Mouse (Mus musculus): ENCODE results near the gene Sel1l3. TPM values are rescaled to one million over a fixed set of nuclear protein-coding genes. Genes with fewer than 3 reads are reported as not detected.

Sel1l3 gene
- polyA plus RNA-seq, 1 experiment from 2014 or later = 2.7 TPM

DNA sequence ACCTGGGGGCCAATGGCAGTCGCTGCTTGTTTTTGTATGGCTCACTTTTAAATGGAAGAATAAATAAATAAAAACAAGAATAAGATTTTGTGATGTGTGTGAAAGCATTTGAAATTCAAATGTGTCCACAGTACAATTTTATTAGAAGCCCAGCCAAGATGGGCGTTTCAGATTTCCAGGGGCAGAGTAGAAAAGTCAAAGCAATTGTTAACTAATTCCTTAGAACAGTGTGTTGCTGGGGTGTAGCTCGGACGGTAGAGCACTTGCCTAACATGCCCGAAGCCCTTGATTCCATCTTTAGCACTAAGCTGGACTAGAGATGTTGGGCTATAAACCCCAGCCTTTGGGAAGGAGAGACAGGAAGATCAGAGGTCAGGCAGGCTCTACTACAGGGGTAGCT, 102.7 kb downstream of the Sel1l3 start:
- DNase-seq (ENCODE audit: low spot score) = no peak
- WGBS = 79% methylated on average over 5 of the region's 5 CpGs
- Histone ChIP-seq H3K27ac (ENCODE audit: low read depth, low read length) (no peak overlapping the region), H3K4me2 (replicated peaks; ENCODE audit: low read depth, low read length) (no peak overlapping the region), H3K9ac (ENCODE audit: low read depth, low read length) (no peak overlapping the region), H3K27me3 (ENCODE audit: control insufficient read depth, insufficient read depth, low read length) (no peaks in the 10 kb centered on the region), H3K4me3 (ENCODE audit: low read depth, low read length) (no peak overlapping the region), H3K9me3 (ENCODE audit: control insufficient read depth, low read length) (no peaks in the 10 kb centered on the region), H3K36me3 (ENCODE audit: control insufficient read depth, insufficient read depth, low read length) (no peaks in the 10 kb centered on the region), H3K4me1 (replicated peaks; ENCODE audit: control insufficient read depth, insufficient read depth, low read length) (no peaks in the 10 kb centered on the region)
- ATAC-seq (ENCODE audit: low FRiP score) = no peak

GRCm38 (mm10) chr5:53110225-53110624, 103.5 kb downstream of the Sel1l3 start:
- no peak overlapping the region for H3K9ac ChIP-seq (ENCODE audit: low read depth, low read length)
- WGBS = 68% methylated on average over 4 of the region's 4 CpGs
- no peaks in the 10 kb centered on the region for H3K27me3 ChIP-seq (ENCODE audit: control insufficient read depth, insufficient read depth, low read length)
- no peaks in the 10 kb centered on the region for H3K36me3 ChIP-seq (ENCODE audit: control insufficient read depth, insufficient read depth, low read length)
- no peak overlapping the region for H3K4me3 ChIP-seq (ENCODE audit: low read depth, low read length)
- DNase-seq (ENCODE audit: low spot score) (no peak), ATAC-seq (ENCODE audit: low FRiP score) (no peak)
- H3K9me3 ChIP-seq (ENCODE audit: control insufficient read depth, low read length) = no peaks in the 10 kb centered on the region
- H3K4me1 ChIP-seq (replicated peaks; ENCODE audit: control insufficient read depth, insufficient read depth, low read length) = no peaks in the 10 kb centered on the region
- H3K4me2 ChIP-seq (replicated peaks; ENCODE audit: low read depth, low read length) = no peak overlapping the region
- H3K27ac ChIP-seq (ENCODE audit: low read depth, low read length) = no peak overlapping the region

- Histone ChIP-seq H3K27me3 (ENCODE audit: control insufficient read depth, insufficient read depth, low read length) (no peaks in the 10 kb centered on the region), H3K27ac (ENCODE audit: low read depth, low read length) (no peak overlapping the region), H3K4me3 (ENCODE audit: low read depth, low read length) (no peak overlapping the region), H3K4me1 (replicated peaks; ENCODE audit: control insufficient read depth, insufficient read depth, low read length) (no peaks in the 10 kb centered on the region), H3K36me3 (ENCODE audit: control insufficient read depth, insufficient read depth, low read length) (no peaks in the 10 kb centered on the region), H3K9ac (ENCODE audit: low read depth, low read length) (no peak overlapping the region), H3K9me3 (ENCODE audit: control insufficient read depth, low read length) (no peaks in the 10 kb centered on the region), H3K4me2 (replicated peaks; ENCODE audit: low read depth, low read length) (no peak overlapping the region)
- DNase-seq (ENCODE audit: low spot score) = no peak
- no peak for ATAC-seq (ENCODE audit: low FRiP score)
- WGBS = 90% methylated on average over 1 of the region's 1 CpGs
Measured at GRCm38 (mm10) chr5:53108668-53109067, 105.1 kb downstream of the Sel1l3 start.

GRCm38 (mm10) chr5:53108026-53108425, 105.7 kb downstream of the Sel1l3 start:
- H3K27ac ChIP-seq (ENCODE audit: low read depth, low read length) = no peak overlapping the region
- no peak for DNase-seq (ENCODE audit: low spot score)
- ATAC-seq (ENCODE audit: low FRiP score) = no peak
- H3K4me2 ChIP-seq (replicated peaks; ENCODE audit: low read depth, low read length) = no peak overlapping the region
- no peaks in the 10 kb centered on the region for H3K27me3 ChIP-seq (ENCODE audit: control insufficient read depth, insufficient read depth, low read length)
- H3K4me3 ChIP-seq (ENCODE audit: low read depth, low read length) = no peak overlapping the region
- 83% methylated on average over 9 of the region's 9 CpGs for WGBS
- H3K36me3 ChIP-seq (ENCODE audit: control insufficient read depth, insufficient read depth, low read length) = no peaks in the 10 kb centered on the region
- no peaks in the 10 kb centered on the region for H3K4me1 ChIP-seq (replicated peaks; ENCODE audit: control insufficient read depth, insufficient read depth, low read length)
- no peaks in the 10 kb centered on the region for H3K9me3 ChIP-seq (ENCODE audit: control insufficient read depth, low read length)
- H3K9ac ChIP-seq (ENCODE audit: low read depth, low read length) = no peak overlapping the region

DNA sequence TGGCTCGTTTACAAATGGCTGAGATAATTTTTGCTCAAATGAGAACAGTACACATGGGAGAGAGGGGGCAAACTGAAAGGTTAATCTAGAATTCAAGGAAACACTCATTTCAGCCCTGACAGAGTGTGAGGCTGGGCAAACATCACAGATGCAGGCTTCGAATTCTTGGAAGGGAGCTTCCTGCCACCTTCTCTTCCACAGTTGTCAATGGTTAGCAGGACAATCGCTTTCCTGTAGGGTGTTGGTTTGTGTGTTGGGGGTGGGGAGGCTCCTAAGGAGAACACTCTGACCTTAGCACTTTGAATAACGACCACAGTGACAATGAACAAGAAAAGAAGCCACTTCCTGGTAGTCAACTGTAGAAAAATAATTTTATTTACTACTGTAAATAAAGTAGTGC, 107.0 kb downstream of the Sel1l3 start:
- Histone ChIP-seq H3K9me3 (ENCODE audit: control insufficient read depth, low read length) (no peaks in the 10 kb centered on the region), H3K9ac (ENCODE audit: low read depth, low read length) (no peak overlapping the region), H3K4me3 (ENCODE audit: low read depth, low read length) (no peak overlapping the region), H3K27ac (ENCODE audit: low read depth, low read length) (no peak overlapping the region), H3K4me1 (replicated peaks; ENCODE audit: control insufficient read depth, insufficient read depth, low read length) (no peaks in the 10 kb centered on the region), H3K27me3 (ENCODE audit: control insufficient read depth, insufficient read depth, low read length) (no peaks in the 10 kb centered on the region), H3K36me3 (ENCODE audit: control insufficient read depth, insufficient read depth, low read length) (no peaks in the 10 kb centered on the region), H3K4me2 (replicated peaks; ENCODE audit: low read depth, low read length) (no peak overlapping the region)
- 62% methylated on average over 4 of the region's 4 CpGs for WGBS
- DNase-seq (ENCODE audit: low spot score) = no peak
- ATAC-seq (ENCODE audit: low FRiP score) = no peak

- DNase-seq (ENCODE audit: low spot score) (no peak), ATAC-seq (ENCODE audit: low FRiP score) (no peak)
- Histone ChIP-seq H3K4me2 (replicated peaks; ENCODE audit: low read depth, low read length) (no peak overlapping the region), H3K27me3 (ENCODE audit: control insufficient read depth, insufficient read depth, low read length) (no peaks in the 10 kb centered on the region), H3K9ac (ENCODE audit: low read depth, low read length) (no peak overlapping the region), H3K27ac (ENCODE audit: low read depth, low read length) (no peak overlapping the region), H3K36me3 (ENCODE audit: control insufficient read depth, insufficient read depth, low read length) (no peaks in the 10 kb centered on the region), H3K4me3 (ENCODE audit: low read depth, low read length) (no peak overlapping the region), H3K4me1 (replicated peaks; ENCODE audit: control insufficient read depth, insufficient read depth, low read length) (no peaks in the 10 kb centered on the region), H3K9me3 (ENCODE audit: control insufficient read depth, low read length) (no peaks in the 10 kb centered on the region)
- WGBS = 86% methylated on average over 4 of the region's 4 CpGs
Measured at GRCm38 (mm10) chr5:53106125-53106524, 107.6 kb downstream of the Sel1l3 start.

DNA sequence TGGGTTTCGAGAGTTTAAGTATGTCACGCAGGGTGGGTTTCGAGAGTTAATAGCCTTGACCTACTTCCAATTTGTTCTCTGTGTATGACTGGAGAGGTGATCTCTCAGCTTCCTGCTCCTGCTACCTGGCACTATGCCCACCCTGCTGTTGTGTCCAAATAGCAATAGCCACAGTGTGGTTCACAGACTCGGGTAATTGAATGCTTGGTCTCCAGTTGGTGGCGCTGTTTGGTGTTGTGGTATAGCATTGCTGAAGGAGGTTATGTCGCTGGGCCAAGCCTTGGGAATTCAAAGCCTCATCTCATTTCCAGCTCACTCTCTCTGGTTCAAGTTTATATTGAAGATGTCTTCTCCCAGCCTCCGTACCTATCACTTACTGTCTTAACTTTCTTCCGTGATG, 108.0 kb downstream of the Sel1l3 start:
- H3K27me3 ChIP-seq (ENCODE audit: control insufficient read depth, insufficient read depth, low read length) = no peaks in the 10 kb centered on the region
- H3K4me2 ChIP-seq (replicated peaks; ENCODE audit: low read depth, low read length) = no peak overlapping the region
- 76% methylated on average over 8 of the region's 8 CpGs for whole genome bisulfite sequencing
- no peak overlapping the region for H3K9ac ChIP-seq (ENCODE audit: low read depth, low read length)
- ATAC-seq (ENCODE audit: low FRiP score) (no peak), DNase-seq (ENCODE audit: low spot score) (no peak)
- H3K9me3 ChIP-seq (ENCODE audit: control insufficient read depth, low read length) = no peaks in the 10 kb centered on the region
- no peak overlapping the region for H3K27ac ChIP-seq (ENCODE audit: low read depth, low read length)
- H3K36me3 ChIP-seq (ENCODE audit: control insufficient read depth, insufficient read depth, low read length) = no peaks in the 10 kb centered on the region
- H3K4me1 ChIP-seq (replicated peaks; ENCODE audit: control insufficient read depth, insufficient read depth, low read length) = no peaks in the 10 kb centered on the region
- no peak overlapping the region for H3K4me3 ChIP-seq (ENCODE audit: low read depth, low read length)

DNA sequence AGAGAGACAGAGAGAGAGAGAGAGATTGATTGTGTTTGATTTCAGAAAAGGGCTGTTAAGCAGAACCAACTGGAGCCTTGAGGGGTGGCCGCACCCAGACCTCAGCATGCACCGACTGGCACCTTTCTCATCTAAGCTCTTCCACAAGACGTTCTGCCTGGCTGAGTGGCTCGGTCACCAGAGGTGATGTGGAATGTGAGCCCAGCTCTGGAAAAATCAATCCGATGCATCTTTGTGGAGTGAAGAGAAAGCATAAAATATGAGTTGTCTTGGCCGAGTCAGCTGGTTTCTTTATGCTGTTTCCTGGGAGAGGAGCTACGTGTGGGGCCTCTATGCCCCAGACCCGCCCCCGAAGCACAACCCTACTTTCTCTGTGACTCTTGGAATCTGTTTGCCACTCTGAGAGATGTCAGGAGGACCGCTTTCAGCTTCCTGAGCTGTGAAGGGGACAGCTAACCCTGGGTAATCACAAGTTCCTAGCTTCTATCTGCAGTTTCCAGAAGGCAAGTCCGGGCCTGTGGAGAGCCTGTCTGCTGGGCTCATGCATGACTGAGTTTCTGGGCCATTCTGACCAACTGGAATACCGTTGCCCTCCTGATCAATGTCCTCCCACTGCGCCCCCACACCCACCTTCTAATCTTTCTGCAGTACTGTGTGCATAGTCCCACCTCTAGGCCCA, 109.4 kb downstream of the Sel1l3 start:
- WGBS = 81% methylated on average over 13 of the region's 13 CpGs
- no peak overlapping the region for H3K4me2 ChIP-seq (replicated peaks; ENCODE audit: low read depth, low read length)
- H3K4me3 ChIP-seq (ENCODE audit: low read depth, low read length) = no peak overlapping the region
- ATAC-seq (ENCODE audit: low FRiP score) (no peak), DNase-seq (ENCODE audit: low spot score) (no peak)
- H3K9me3 ChIP-seq (ENCODE audit: control insufficient read depth, low read length) = no peaks in the 10 kb centered on the region
- no peak overlapping the region for H3K27ac ChIP-seq (ENCODE audit: low read depth, low read length)
- no peaks in the 10 kb centered on the region for H3K4me1 ChIP-seq (replicated peaks; ENCODE audit: control insufficient read depth, insufficient read depth, low read length)
- H3K36me3 ChIP-seq (ENCODE audit: control insufficient read depth, insufficient read depth, low read length) = no peaks in the 10 kb centered on the region
- H3K9ac ChIP-seq (ENCODE audit: low read depth, low read length) = no peak overlapping the region
- H3K27me3 ChIP-seq (ENCODE audit: control insufficient read depth, insufficient read depth, low read length) = no peaks in the 10 kb centered on the region

- H3K27me3 ChIP-seq (ENCODE audit: control insufficient read depth, insufficient read depth, low read length) = no peaks in the 10 kb centered on the region
- no peak overlapping the region for H3K4me3 ChIP-seq (ENCODE audit: low read depth, low read length)
- no peak overlapping the region for H3K4me2 ChIP-seq (replicated peaks; ENCODE audit: low read depth, low read length)
- H3K9me3 ChIP-seq (ENCODE audit: control insufficient read depth, low read length) = no peaks in the 10 kb centered on the region
- 83% methylated on average over 12 of the region's 12 CpGs for WGBS
- no peak for DNase-seq (ENCODE audit: low spot score)
- no peak overlapping the region for H3K27ac ChIP-seq (ENCODE audit: low read depth, low read length)
- H3K36me3 ChIP-seq (ENCODE audit: control insufficient read depth, insufficient read depth, low read length) = no peaks in the 10 kb centered on the region
- no peaks in the 10 kb centered on the region for H3K4me1 ChIP-seq (replicated peaks; ENCODE audit: control insufficient read depth, insufficient read depth, low read length)
- no peak overlapping the region for H3K9ac ChIP-seq (ENCODE audit: low read depth, low read length)
- ATAC-seq (ENCODE audit: low FRiP score) = no peak
Measured at GRCm38 (mm10) chr5:53101848-53102473, 111.8 kb downstream of the Sel1l3 start.
